Mouse (Mus musculus) lung, postnatal 0 days (tissue): ENCODE data around the gene Wdr90.

ENCODE experiments used
- CTCF ChIP-seq: IDR thresholded peaks from 2 replicates; pipeline ENCODE4 v1.5.1; 2016; ENCODE audit warnings: antibody characterized with exemption, mild to moderate bottlenecking
- EP300 ChIP-seq: IDR thresholded peaks from 2 replicates; pipeline ENCODE4 v1.6.1; 2016; ENCODE audit warnings: antibody characterized with exemption, mild to moderate bottlenecking, control low read depth

GRCm38 (mm10) chr17:25863681-25864080, 2.4 kb upstream of the Wdr90 start:
- TF ChIP-seq CTCF (no peak), EP300 (no peak)
